In the genomic region with DNA sequence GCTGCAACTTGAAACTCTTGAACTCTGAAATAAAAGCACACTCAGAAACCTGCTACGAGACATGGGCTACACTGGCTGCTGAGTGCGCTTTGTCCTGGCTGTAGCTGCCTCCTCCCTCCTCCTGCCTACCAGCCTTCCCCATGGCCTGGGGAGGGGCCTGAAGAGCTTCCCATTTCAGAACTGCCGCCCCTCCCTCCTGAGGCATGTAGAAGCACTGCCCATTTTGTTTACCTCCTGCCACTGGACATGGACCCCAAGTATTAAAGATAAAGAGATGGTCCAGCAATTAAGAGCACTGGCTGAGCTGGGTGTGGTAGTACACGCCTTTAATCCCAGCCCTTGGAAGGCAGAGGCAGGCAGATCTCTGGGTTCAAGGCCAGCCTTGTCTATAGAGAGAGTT, we compare ENCODE assay signal across 19 mouse cellular contexts.
DNase-seq lines count a peak whose midpoint lies in the region.
"Had no signal": no experiment of that assay in that cellular context is flagged by ENCODE, and none has a peak within 500 bp of the region (broad histone marks: within the 10 kb centered on the region; RNA-seq: fewer than 3 reads in every experiment).

No protein-coding gene starts in this region.

- DNase-seq in ES-CJ7 (ENCODE audit: low read depth, low spot score): peak; percentile 12
- DNase-seq in R1 (ENCODE audit: low read depth, low spot score): peak; percentile 78
- peak; percentile 74 for DNase-seq in ZHBTc4 (ENCODE audit: low read depth, low spot score)
- DNase-seq in lung, postnatal 4 days: no peak
- no peak for DNase-seq in cerebellum, adult 9-10 months
- DNase-seq in left cerebral cortex, postnatal 14 days (ENCODE audit: low spot score in 2 of 2): no peak
- DNase-seq: adrenal gland, adult 2 months; adrenal gland, adult 8-10 months; adrenal gland, postnatal 10 days; adrenal gland, postnatal 14 days; adrenal gland, postnatal 25 days; adrenal gland, postnatal 36 days; B cell, adult 2 months; cerebellum, adult 11 months; cerebellum, adult 11-12 months; cerebellum, adult 18-20 months; cerebellum, adult 2 months; cerebellum, adult 8-10 months; cerebellum, adult 9-11 months had no signal

- intact Hi-C loops in left cerebral cortex, postnatal 14 days (cut with DNase I): no loop called here

Comparison
In these comparisons a context has a peak if more than half of its experiments do, and no peak if none do; other contexts are left out.
1. DNase-seq: peak in ES-CJ7 (single experiment), R1 (single experiment) and ZHBTc4 (single experiment); none in lung, postnatal 4 days (0 of 2), cerebellum, adult 9-10 months (single experiment) and left cerebral cortex, postnatal 14 days (0 of 2).